12 mouse cellular contexts compared by ENCODE assay signal in the genomic region with DNA sequence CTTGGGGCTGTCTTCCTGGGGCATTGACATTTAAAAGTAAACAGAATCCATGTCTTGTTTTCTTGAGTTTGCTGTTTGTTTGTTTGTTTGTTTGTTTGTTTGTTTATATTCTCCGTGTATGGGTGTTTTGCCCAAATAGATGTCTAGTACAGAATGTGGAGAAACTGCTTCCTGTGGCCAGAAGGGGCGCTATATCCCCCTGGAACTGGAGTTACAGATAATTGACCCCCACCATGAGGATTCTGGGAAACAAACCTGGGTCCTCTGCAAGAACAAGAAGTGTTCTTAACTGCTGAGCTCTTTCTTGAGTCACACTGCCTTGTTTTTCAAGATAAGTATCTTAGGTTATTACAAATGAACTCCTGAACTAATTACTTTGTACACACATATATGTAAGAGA.
DNase-seq lines count a peak whose midpoint lies in the region; ATAC-seq lines count a peak whose summit lies in the region.
"Had no signal": no experiment of that assay in that cellular context is flagged by ENCODE, and none has a peak within 500 bp of the region (broad histone marks: within the 10 kb centered on the region; RNA-seq: fewer than 3 reads in every experiment).

No protein-coding gene starts in this region.

- no peak overlapping the region for H3K4me3 ChIP-seq in heart, embryonic 13.5 days
- no peak overlapping the region for H3K4me3 ChIP-seq in lung, embryonic 16.5 days (ENCODE audit: low read length)
- H3K4me3 ChIP-seq in macrophage (ENCODE audit: inconsistent target), result peak overlapping the region; percentile 26
- no peak overlapping the region for H3K4me3 ChIP-seq in forebrain, embryonic 12.5 days (replicated peaks)

- H3K36me3 ChIP-seq in heart, embryonic 13.5 days, result no peaks in the 10 kb centered on the region
- no peaks in the 10 kb centered on the region for H3K36me3 ChIP-seq in lung, embryonic 16.5 days (ENCODE audit: control insufficient read depth, insufficient read depth, low read length)
- no peaks in the 10 kb centered on the region for H3K36me3 ChIP-seq in macrophage (ENCODE audit: inconsistent target)
- no peaks in the 10 kb centered on the region for H3K36me3 ChIP-seq in forebrain, embryonic 12.5 days (replicated peaks)
- H3K36me3 ChIP-seq: hindbrain, embryonic 15.5 days; neural tube, embryonic 13.5 days had no signal

- H3K27ac ChIP-seq in heart, embryonic 13.5 days (replicated peaks), result no peak overlapping the region
- no peak overlapping the region for H3K27ac ChIP-seq in lung, embryonic 16.5 days (ENCODE audit: low read length)
- peak overlapping the region; percentile 87 for H3K27ac ChIP-seq in macrophage
- H3K27ac ChIP-seq in forebrain, embryonic 12.5 days, result no peak overlapping the region
- H3K27ac ChIP-seq: hindbrain, embryonic 15.5 days; neural tube, embryonic 13.5 days had no signal

- DNase-seq in heart, adult 9 months (ENCODE audit: low spot score in 2 of 2), result no peak
- no peak for DNase-seq in lung, postnatal 25 days (ENCODE audit: low spot score)
- peak; percentile 70 for DNase-seq in ZHBTc4 (ENCODE audit: low read depth, low spot score)
- DNase-seq in left cerebral cortex, postnatal 10 days (ENCODE audit: extremely low spot score in 1 of 2, low spot score in 2 of 2), result no peak
- DNase-seq: cerebellum, adult 18-20 months had no signal

- no peak for ATAC-seq in heart, embryonic 13.5 days (ENCODE audit: extremely low read depth, insufficient number of reproducible peaks, low FRiP score, low TSS enrichment)
- ATAC-seq in lung, embryonic 16.5 days (ENCODE audit: low read depth), result no peak
- ATAC-seq in forebrain, embryonic 12.5 days (ENCODE audit: low FRiP score), result no peak
- ATAC-seq: forebrain, embryonic 16.5 days had no signal

- no peaks in the 10 kb centered on the region for H3K79me2 ChIP-seq in macrophage (ENCODE audit: inconsistent target)

- 30% methylated on average over 2 of the region's 2 CpGs for WGBS in heart, embryonic 13.5 days
- WGBS in lung, embryonic 16.5 days, result 19% methylated on average over 2 of the region's 2 CpGs
- WGBS in macrophage (ENCODE audit: missing documents), result 71% methylated on average over 2 of the region's 2 CpGs
- 47% methylated on average over 2 of the region's 2 CpGs for WGBS in forebrain, embryonic 12.5 days

- H3K27me3 ChIP-seq in heart, embryonic 13.5 days (replicated peaks), result 0 out of 2 replicates have a peak, but pooled peaks cover 3% of the 10 kb centered on the region
- no peaks in the 10 kb centered on the region for H3K27me3 ChIP-seq in lung, embryonic 16.5 days (ENCODE audit: control insufficient read depth, insufficient read depth, low read depth, low read length)
- 0 out of 2 replicates have a peak, but pooled peaks cover 3% of the 10 kb centered on the region for H3K27me3 ChIP-seq in forebrain, embryonic 12.5 days

- intact Hi-C loops in left cerebral cortex, postnatal 10 days (cut with DNase I), result no loop called here

- H3K9ac ChIP-seq in heart, embryonic 13.5 days, result no peak overlapping the region
- H3K9ac ChIP-seq in lung, embryonic 16.5 days (ENCODE audit: low read length), result no peak overlapping the region
- no peak overlapping the region for H3K9ac ChIP-seq in forebrain, embryonic 12.5 days
- H3K9ac ChIP-seq: hindbrain, embryonic 15.5 days had no signal

- H3K4me1 ChIP-seq in heart, embryonic 13.5 days, result peaks cover 17% of the 10 kb centered on the region
- peaks cover 10% of the 10 kb centered on the region; the same call in 1 of the 2 replicates for H3K4me1 ChIP-seq in lung, embryonic 16.5 days (replicated peaks; ENCODE audit: control insufficient read depth, insufficient read depth, low read length)
- peaks cover 17% of the 10 kb centered on the region for H3K4me1 ChIP-seq in forebrain, embryonic 12.5 days

- H3K4me2 ChIP-seq in heart, embryonic 13.5 days, result peak overlapping the region; percentile 81
- H3K4me2 ChIP-seq in lung, embryonic 16.5 days (ENCODE audit: low read depth, low read length), result peak overlapping the region; percentile 68; the same call in 1 of the 2 replicates
- H3K4me2 ChIP-seq in forebrain, embryonic 12.5 days, result no peak overlapping the region

- no peaks in the 10 kb centered on the region for H3K9me3 ChIP-seq in heart, embryonic 13.5 days
- no peaks in the 10 kb centered on the region for H3K9me3 ChIP-seq in lung, embryonic 16.5 days (ENCODE audit: control insufficient read depth, low read length)
- no peaks in the 10 kb centered on the region for H3K9me3 ChIP-seq in forebrain, embryonic 12.5 days
- H3K9me3 ChIP-seq: hindbrain, embryonic 15.5 days; neural tube, embryonic 13.5 days had no signal
